Mouse (Mus musculus) CH12.LX (cell line): Measurements from ENCODE around the gene Wdfy4. TPM values are rescaled to one million over a fixed set of nuclear protein-coding genes. Genes with fewer than 3 reads are reported as not detected.

ENCODE experiments used
- DNase-seq: peaks from one replicate; pipeline ENCODE4 v3.0.0-alpha.2; 2013; ENCODE audit errors: extremely low read depth
- H3K27ac ChIP-seq: 2 replicates; pipeline ENCODE4 v1.5.1; 2012; ENCODE audit warnings: low read depth, mild to moderate bottlenecking, control low read depth, moderate library complexity; ENCODE audit not compliant: insufficient read depth
- H3K27me3 ChIP-seq: replicated peaks from 2 replicates; pipeline ENCODE3; 2012; ENCODE audit warnings: inconsistent platforms
- H3K36me3 ChIP-seq, 2 experiments: replicated peaks in 1 of 2; 2 replicates each; pipeline versions ENCODE3 to v1.6.1; 2012; ENCODE audit warnings: inconsistent platforms in 1 of 2, low read length in 1 of 2, mild to moderate bottlenecking in 1 of 2, mixed read lengths in 1 of 2, moderate library complexity in 1 of 2; ENCODE audit not compliant: control insufficient read depth in 1 of 2, insufficient read depth in 1 of 2
- H3K4me1 ChIP-seq, 2 experiments: 2 replicates each; pipeline ENCODE4 v1.6.1; 2012; ENCODE audit warnings: inconsistent platforms in 1 of 2, moderate library complexity in 1 of 2; ENCODE audit not compliant: insufficient read depth in 2 of 2, control insufficient read depth in 1 of 2
- H3K4me2 ChIP-seq: 2 replicates; pipeline ENCODE4 v1.6.1; 2012; ENCODE audit warnings: low read depth, mild to moderate bottlenecking, control low read depth; ENCODE audit not compliant: poor library complexity, insufficient read depth, severe bottlenecking
- H3K4me3 ChIP-seq, 3 experiments: fragments of 150-350 bp in 1 of 3; sonication (generic) in 1 of 3; replicated peaks in 1 of 3; 2 replicates each; pipeline versions ENCODE3 to v1.5.1; 2011 to 2012; ENCODE audit warnings: low read depth in 2 of 3, low read length in 2 of 3, mild to moderate bottlenecking in 2 of 3, moderate library complexity in 2 of 3, control low read depth in 1 of 3, improper control_type of control experiment in 1 of 3, inconsistent platforms in 1 of 3, mixed read lengths in 1 of 3; ENCODE audit not compliant: poor library complexity in 1 of 3
- H3K79me2 ChIP-seq: replicated peaks from 2 replicates; pipeline ENCODE4 v1.6.1; 2012; ENCODE audit warnings: mild to moderate bottlenecking, moderate library complexity; ENCODE audit not compliant: control insufficient read depth, poor library complexity, insufficient read depth, severe bottlenecking; ENCODE audit errors: extremely low read depth
- H3K9ac ChIP-seq: 2 replicates; pipeline ENCODE4 v1.6.1; 2012; ENCODE audit warnings: low read depth, mild to moderate bottlenecking, control low read depth, moderate library complexity; ENCODE audit not compliant: insufficient read depth
- H3K9me3 ChIP-seq: replicated peaks from 2 replicates; pipeline ENCODE3; 2012; ENCODE audit warnings: low read length, inconsistent platforms, mixed read lengths
- CHD1 ChIP-seq: IDR thresholded peaks from 2 replicates; pipeline ENCODE4 v1.6.1; 2012; ENCODE audit warnings: low read depth, low read length, improper control_type of control experiment, inconsistent platforms
- CHD2 ChIP-seq: IDR thresholded peaks from 2 replicates; pipeline ENCODE4 v1.6.1; 2011; ENCODE audit warnings: low read length, improper control_type of control experiment
- CTCF ChIP-seq, 2 experiments: IDR thresholded peaks in 1 of 2; conservative IDR thresholded peaks in 1 of 2; 2 replicates each; pipeline ENCODE4 v1.5.1; 2011 to 2012; ENCODE audit warnings: low read depth in 2 of 2, low read length in 2 of 2, improper control_type of control experiment in 1 of 2, inconsistent platforms in 1 of 2, mild to moderate bottlenecking in 1 of 2, moderate library complexity in 1 of 2
- E2F4 ChIP-seq: IDR thresholded peaks from 2 replicates; pipeline ENCODE4 v1.6.1; 2011; ENCODE audit warnings: low read depth, low read length, improper control_type of control experiment; ENCODE audit not compliant: insufficient replicate concordance
- ELF1 ChIP-seq: IDR thresholded peaks from 2 replicates; pipeline ENCODE4 v1.6.1; 2014; ENCODE audit warnings: low read depth, mild to moderate bottlenecking, inconsistent platforms, low read length, improper control_type of control experiment
- ETS1 ChIP-seq: conservative IDR thresholded peaks from 2 replicates; pipeline ENCODE4 v1.6.1; 2012; ENCODE audit warnings: low read depth, mild to moderate bottlenecking, inconsistent platforms, low read length, improper control_type of control experiment, moderate library complexity
- GABPA ChIP-seq: IDR thresholded peaks from 2 replicates; pipeline ENCODE4 v1.6.1; 2012; ENCODE audit warnings: low read depth, low read length, improper control_type of control experiment, inconsistent platforms; ENCODE audit not compliant: insufficient replicate concordance
- HCFC1 ChIP-seq: IDR thresholded peaks from 2 replicates; pipeline ENCODE4 v1.6.1; 2012; ENCODE audit warnings: low read depth, mild to moderate bottlenecking, inconsistent platforms, low read length, improper control_type of control experiment
- JUND ChIP-seq: conservative IDR thresholded peaks from 2 replicates; pipeline ENCODE4 v1.6.1; 2011; ENCODE audit warnings: low read depth, low read length, improper control_type of control experiment
- KAT2A ChIP-seq: IDR thresholded peaks from 2 replicates; pipeline ENCODE4 v1.6.1; 2012; ENCODE audit warnings: low read length, improper control_type of control experiment, inconsistent platforms; ENCODE audit not compliant: insufficient replicate concordance
- MAFK ChIP-seq: IDR thresholded peaks from 2 replicates; pipeline ENCODE4 v1.6.1; 2011; ENCODE audit warnings: low read length, improper control_type of control experiment; ENCODE audit not compliant: insufficient replicate concordance
- MAX ChIP-seq: IDR thresholded peaks from 2 replicates; pipeline ENCODE4 v1.6.1; 2011; ENCODE audit warnings: low read length, improper control_type of control experiment
- MAZ ChIP-seq: IDR thresholded peaks from 2 replicates; pipeline ENCODE4 v1.6.1; 2012; ENCODE audit warnings: low read depth, mild to moderate bottlenecking, inconsistent platforms, low read length, improper control_type of control experiment, moderate library complexity
- MEF2A ChIP-seq: IDR thresholded peaks from 2 replicates; pipeline ENCODE4 v1.6.1; 2014; ENCODE audit warnings: low read depth, mild to moderate bottlenecking, inconsistent platforms, low read length, improper control_type of control experiment, borderline replicate concordance
- MYC ChIP-seq: IDR thresholded peaks from 2 replicates; pipeline ENCODE4 v1.6.1; 2011; ENCODE audit warnings: low read depth, mild to moderate bottlenecking, improper control_type of control experiment, low read length
- NELFE ChIP-seq: IDR thresholded peaks from 2 replicates; pipeline ENCODE4 v1.6.1; 2011; ENCODE audit warnings: low read depth, low read length, improper control_type of control experiment
- PAX5 ChIP-seq: IDR thresholded peaks from 2 replicates; pipeline ENCODE4 v1.6.1; 2012; ENCODE audit warnings: low read length, inconsistent platforms, mixed read lengths
- POLR2AphosphoS2 ChIP-seq: IDR thresholded peaks from 2 replicates; pipeline ENCODE4 v1.6.1; 2011; ENCODE audit warnings: low read depth, low read length, improper control_type of control experiment
- RAD21 ChIP-seq: IDR thresholded peaks from 2 replicates; pipeline ENCODE4 v1.6.1; 2011; ENCODE audit warnings: low read depth, mild to moderate bottlenecking, low read length, improper control_type of control experiment, moderate library complexity
- RCOR1 ChIP-seq: conservative IDR thresholded peaks from 2 replicates; pipeline ENCODE4 v1.6.1; 2012; ENCODE audit warnings: low read depth, mild to moderate bottlenecking, inconsistent platforms, low read length, improper control_type of control experiment
- UBTF ChIP-seq: IDR thresholded peaks from 2 replicates; pipeline ENCODE4 v1.6.1; 2012; ENCODE audit warnings: low read depth, mild to moderate bottlenecking, inconsistent platforms, low read length, improper control_type of control experiment, moderate library complexity
- USF2 ChIP-seq: conservative IDR thresholded peaks from 2 replicates; pipeline ENCODE4 v1.6.1; 2011; ENCODE audit warnings: low read depth, low read length, improper control_type of control experiment
- dilution Hi-C: fragments of 300-500 bp; cut with MboI; formaldehyde crosslinking; loops from 2 replicates; pipeline ENCODE4 v1.14.3; 2020; ENCODE audit warnings: low sequenced_read_pairs; ENCODE audit not compliant: extremely low pct_unique_long_range_greater_than_20kb, extremely low pct_ligation_motif_present
- in situ Hi-C: fragments of 300-500 bp; cut with MboI; formaldehyde crosslinking; loops from 3 replicates; pipeline ENCODE4 v1.14.3; 2019; ENCODE audit warnings: low sequenced_read_pairs, low pct_ligation_motif_present, low pct_unique_long_range_greater_than_20kb, mixed read lengths
- polyA plus RNA-seq: library from polyadenylated mRNA; unstranded; fragments of >175 nt; gene quantifications from 2 replicates; pipeline ENCODE4 v1.2.1, GENCODE M21; 2012; ENCODE audit warnings: low read depth; ENCODE audit not compliant: insufficient read length
- total RNA-seq, 2 experiments: library from RNA; depleted of rRNA; stranded (reverse); fragments of 300-350 nt in 1 of 2; fragments of >200 nt in 1 of 2; gene quantifications; 2 replicates each; pipeline ENCODE4 v1.2.3; 2012 to 2014

The Wdfy4 gene
- total and polyA plus RNA-seq, 3 experiments: 56.0 to 140 (median 115) TPM

- dilution Hi-C loops: no loop called here
Observed at GRCm38 (mm10) chr14:33104809-33105208, 80.5 kb downstream of the Wdfy4 start.

GRCm38 (mm10) chr14:33101609-33102008 is 83.7 kb downstream of the Wdfy4 start:
- dilution Hi-C loops (no loop called here), in situ Hi-C loops (no loop called here)
- Histone ChIP-seq H3K27ac (no peak overlapping the region), H3K36me3 (peaks cover 90 to 96% of the 10 kb centered on the region in 2 experiments), H3K9ac (no peak overlapping the region), H3K9me3 (no peaks in the 10 kb centered on the region), H3K27me3 (no peaks in the 10 kb centered on the region), H3K4me3 (no peak overlapping the region), H3K79me2 (no peaks in the 10 kb centered on the region), H3K4me1 (peaks cover 0 to 4% of the 10 kb centered on the region in 2 experiments; a peak in 1 of 4 replicates), H3K4me2 (no peak overlapping the region)
- DNase-seq: no peak
- TF ChIP-seq ETS1 (no peak), CHD2 (no peak), KAT2A (no peak), CTCF (conservative IDR thresholded peaks at IDR 0.05 in 1 of 2, IDR thresholded peaks at IDR 0.05 in 1 of 2; ENCODE audit: low read depth in 2 of 2, low read length in 2 of 2) (no peak), MAZ (no peak), GABPA (no peak), E2F4 (no peak), JUND (no peak), MAFK (no peak), MYC (no peak), CHD1 (no peak), MAX (no peak), ELF1 (no peak), PAX5 (no peak)

More at GRCm38 (mm10) chr14:33104809-33105208, 80.5 kb downstream of the Wdfy4 start:
- Histone ChIP-seq H3K4me2 (no peak overlapping the region), H3K4me1 (no peaks in the 10 kb centered on the region), H3K4me3 (no peak overlapping the region), H3K27ac (no peak overlapping the region), H3K36me3 (peaks cover 91 to 97% of the 10 kb centered on the region in 2 experiments), H3K9me3 (no peaks in the 10 kb centered on the region), H3K79me2 (no peaks in the 10 kb centered on the region), H3K27me3 (no peaks in the 10 kb centered on the region), H3K9ac (no peak overlapping the region)
- in situ Hi-C loops: no loop called here
- TF ChIP-seq USF2 (no peak), E2F4 (no peak), UBTF (no peak), MEF2A (no peak), NELFE (no peak), POLR2AphosphoS2 (no peak), RCOR1 (no peak), ELF1 (no peak), HCFC1 (no peak), MAX (no peak), CTCF (conservative IDR thresholded peaks at IDR 0.05 in 1 of 2, IDR thresholded peaks at IDR 0.05 in 1 of 2; ENCODE audit: low read depth in 2 of 2, low read length in 2 of 2) (no peak), RAD21 (no peak)
- DNase-seq: no peak
